Mouse (Mus musculus): Measurements from ENCODE around the gene Pikfyve. TPM values are rescaled to one million over a fixed set of nuclear protein-coding genes. Genes with fewer than 3 reads are reported as not detected.

Gene Pikfyve
- polyA plus RNA-seq, 1 experiment from 2014 or later = 10.5 TPM

GRCm38 (mm10) chr1:65230566-65230965 is 44.1 kb downstream of the Pikfyve start:
- H3K27me3 ChIP-seq = no peaks in the 10 kb centered on the region
- no peak overlapping the region for H3K27ac ChIP-seq
- no peak for ATAC-seq (replicated peaks; ENCODE audit: low FRiP score)
- WGBS = 95% methylated on average over 1 of the region's 1 CpGs
- H3K4me3 ChIP-seq (replicated peaks) = no peak overlapping the region
- peaks cover 21% of the 10 kb centered on the region for H3K36me3 ChIP-seq
- no peaks in the 10 kb centered on the region for H3K9me3 ChIP-seq (replicated peaks)
- no peak overlapping the region for H3K4me2 ChIP-seq
- H3K9ac ChIP-seq = no peak overlapping the region
- H3K4me1 ChIP-seq = no peaks in the 10 kb centered on the region

- Histone ChIP-seq H3K4me2 (no peak overlapping the region), H3K9me3 (replicated peaks) (no peaks in the 10 kb centered on the region), H3K27ac (no peak overlapping the region), H3K4me1 (no peaks in the 10 kb centered on the region), H3K4me3 (replicated peaks) (no peak overlapping the region), H3K36me3 (peaks cover 22% of the 10 kb centered on the region), H3K27me3 (no peaks in the 10 kb centered on the region), H3K9ac (no peak overlapping the region)
- 82% methylated on average over 3 of the region's 3 CpGs for WGBS
- no peak for ATAC-seq (replicated peaks; ENCODE audit: low FRiP score)
These were observed 51.2 kb downstream of the Pikfyve start for GRCm38 (mm10) chr1:65237712-65238111.

GRCm38 (mm10) chr1:65245637-65246036 is 59.2 kb downstream of the Pikfyve start:
- no peak for ATAC-seq (replicated peaks; ENCODE audit: low FRiP score)
- Histone ChIP-seq H3K36me3 (peaks cover 25% of the 10 kb centered on the region), H3K27me3 (no peaks in the 10 kb centered on the region), H3K4me2 (no peak overlapping the region), H3K4me1 (no peaks in the 10 kb centered on the region), H3K27ac (no peak overlapping the region), H3K4me3 (replicated peaks) (no peak overlapping the region), H3K9ac (no peak overlapping the region), H3K9me3 (replicated peaks) (no peaks in the 10 kb centered on the region)
- WGBS = 87% methylated on average over 1 of the region's 1 CpGs

- ATAC-seq (replicated peaks; ENCODE audit: low FRiP score) = no peak
- Histone ChIP-seq H3K36me3 (no peaks in the 10 kb centered on the region), H3K27me3 (no peaks in the 10 kb centered on the region), H3K9ac (no peak overlapping the region), H3K4me1 (no peaks in the 10 kb centered on the region), H3K4me3 (replicated peaks) (no peak overlapping the region), H3K27ac (no peak overlapping the region), H3K9me3 (replicated peaks) (no peaks in the 10 kb centered on the region), H3K4me2 (no peak overlapping the region)
- WGBS = 52% methylated on average over 3 of the region's 3 CpGs
These were observed 94.0 kb downstream of the Pikfyve start for GRCm38 (mm10) chr1:65280461-65280860.

GRCm38 (mm10) chr1:65281756-65282155 is 95.3 kb downstream of the Pikfyve start, which contains the start of gene Pth2r:
TSS of gene Pth2r (plus strand) at chr1:65282056.
- H3K27me3 ChIP-seq = no peaks in the 10 kb centered on the region
- no peaks in the 10 kb centered on the region for H3K36me3 ChIP-seq
- no peaks in the 10 kb centered on the region for H3K4me1 ChIP-seq
- ATAC-seq (replicated peaks; ENCODE audit: low FRiP score) = no peak
- no peak within 1 kb of the TSS for H3K9ac ChIP-seq
- H3K27ac ChIP-seq = no peak within 1 kb of the TSS
- no peak within 1 kb of the TSS for H3K4me2 ChIP-seq
- WGBS = 85% methylated on average over 6 of the region's 6 CpGs
- no peaks in the 10 kb centered on the region for H3K9me3 ChIP-seq (replicated peaks)
- no peak within 1 kb of the TSS for H3K4me3 ChIP-seq (replicated peaks)

- Histone ChIP-seq H3K4me1 (no peaks in the 10 kb centered on the region), H3K27me3 (no peaks in the 10 kb centered on the region), H3K27ac (no peak overlapping the region), H3K9me3 (replicated peaks) (no peaks in the 10 kb centered on the region), H3K4me3 (replicated peaks) (no peak overlapping the region), H3K4me2 (no peak overlapping the region), H3K9ac (no peak overlapping the region), H3K36me3 (no peaks in the 10 kb centered on the region)
- ATAC-seq (replicated peaks; ENCODE audit: low FRiP score) = no peak
- WGBS = 7% methylated on average over 6 of the region's 6 CpGs
These were observed 96.3 kb downstream of the Pikfyve start for GRCm38 (mm10) chr1:65282766-65283165.

GRCm38 (mm10) chr1:65308476-65308875 is 122.0 kb downstream of the Pikfyve start:
- Histone ChIP-seq H3K4me1 (peaks cover 11% of the 10 kb centered on the region), H3K27ac (no peak overlapping the region), H3K27me3 (peaks cover 20% of the 10 kb centered on the region), H3K36me3 (no peaks in the 10 kb centered on the region), H3K9ac (no peak overlapping the region), H3K4me3 (replicated peaks) (no peak overlapping the region), H3K4me2 (no peak overlapping the region), H3K9me3 (replicated peaks) (no peaks in the 10 kb centered on the region)
- 33% methylated on average over 3 of the region's 3 CpGs for WGBS
- no peak for ATAC-seq (replicated peaks; ENCODE audit: low FRiP score)

- Histone ChIP-seq H3K9ac (no peak overlapping the region), H3K9me3 (replicated peaks) (no peaks in the 10 kb centered on the region), H3K4me1 (peaks cover 11% of the 10 kb centered on the region), H3K27ac (no peak overlapping the region), H3K36me3 (no peaks in the 10 kb centered on the region), H3K4me2 (peak overlapping the region; percentile 75), H3K27me3 (peaks cover 20% of the 10 kb centered on the region), H3K4me3 (replicated peaks) (peak overlapping the region; percentile 37)
- ATAC-seq (replicated peaks; ENCODE audit: low FRiP score) = peak; percentile 75
- WGBS = 1% methylated on average over 29 of the region's 29 CpGs
These were observed 124.9 kb downstream of the Pikfyve start for GRCm38 (mm10) chr1:65311214-65311933.

- Histone ChIP-seq H3K4me1 (peaks cover 11% of the 10 kb centered on the region), H3K27ac (no peak overlapping the region), H3K36me3 (no peaks in the 10 kb centered on the region), H3K9ac (no peak overlapping the region), H3K27me3 (peaks cover 20% of the 10 kb centered on the region), H3K4me2 (peak overlapping the region; percentile 75), H3K4me3 (replicated peaks) (peak overlapping the region; percentile 37; the same call in 1 of the 2 replicates), H3K9me3 (replicated peaks) (no peaks in the 10 kb centered on the region)
- 14% methylated on average over 7 of the region's 7 CpGs for WGBS
- no peak for ATAC-seq (replicated peaks; ENCODE audit: low FRiP score)
These were observed 125.6 kb downstream of the Pikfyve start for GRCm38 (mm10) chr1:65312118-65312517.

GRCm38 (mm10) chr1:65312896-65313295 is 126.4 kb downstream of the Pikfyve start:
- H3K9me3 ChIP-seq (replicated peaks) = no peaks in the 10 kb centered on the region

GRCm38 (mm10) chr1:65314054-65315021 is 127.9 kb downstream of the Pikfyve start:
- 66% methylated on average over 13 of the region's 13 CpGs for WGBS
- H3K27me3 ChIP-seq = peaks cover 20% of the 10 kb centered on the region
- no peak overlapping the region for H3K4me2 ChIP-seq
- H3K4me3 ChIP-seq (replicated peaks) = no peak overlapping the region
- no peak overlapping the region for H3K27ac ChIP-seq
- ATAC-seq (replicated peaks; ENCODE audit: low FRiP score) = no peak
- H3K36me3 ChIP-seq = no peaks in the 10 kb centered on the region
- H3K9ac ChIP-seq = no peak overlapping the region
- H3K4me1 ChIP-seq = peaks cover 11% of the 10 kb centered on the region
- H3K9me3 ChIP-seq (replicated peaks) = no peaks in the 10 kb centered on the region

More at GRCm38 (mm10) chr1:65312896-65313295, 126.4 kb downstream of the Pikfyve start:
- Histone ChIP-seq H3K27me3 (peaks cover 20% of the 10 kb centered on the region), H3K4me2 (no peak overlapping the region), H3K4me1 (peaks cover 11% of the 10 kb centered on the region), H3K27ac (no peak overlapping the region), H3K9ac (no peak overlapping the region), H3K36me3 (no peaks in the 10 kb centered on the region), H3K4me3 (replicated peaks) (no peak overlapping the region)
- WGBS = 71% methylated on average over 2 of the region's 2 CpGs
- ATAC-seq (replicated peaks; ENCODE audit: low FRiP score) = no peak

GRCm38 (mm10) chr1:65315022-65315407 is 128.5 kb downstream of the Pikfyve start:
- H3K9me3 ChIP-seq (replicated peaks) = no peaks in the 10 kb centered on the region
- H3K4me1 ChIP-seq = peaks cover 11% of the 10 kb centered on the region
- H3K4me2 ChIP-seq = no peak overlapping the region
- no peak overlapping the region for H3K4me3 ChIP-seq (replicated peaks)
- no peak overlapping the region for H3K27ac ChIP-seq
- WGBS = 86% methylated on average over 8 of the region's 8 CpGs
- H3K9ac ChIP-seq = no peak overlapping the region
- ATAC-seq (replicated peaks; ENCODE audit: low FRiP score) = no peak
- peaks cover 19% of the 10 kb centered on the region for H3K27me3 ChIP-seq
- no peaks in the 10 kb centered on the region for H3K36me3 ChIP-seq

Measured in kidney, embryonic 15.5 days (tissue).